Mouse (Mus musculus): ENCODE measurements around the gene Ino80d.

- TF ChIP-seq TAL1 (IDR thresholded peaks at IDR 0.05; ENCODE audit: low read length) = no peak
- no peak for TF ChIP-seq GATA1 (IDR thresholded peaks at IDR 0.05; ENCODE audit: low read length)
Measured at GRCm38 (mm10) chr1:63100196-63100595, 14.3 kb downstream of the Ino80d start.

All from erythroblast, embryonic 14.5 days (primary cell).